Mouse (Mus musculus): Measurements from ENCODE around the gene Nmrk1. TPM values are rescaled to one million over a fixed set of nuclear protein-coding genes. Genes with fewer than 3 reads are reported as not detected.

Nmrk1 gene
- total RNA-seq, 2 experiments from 2014 or later: 2.9 to 3.4 TPM

DNA sequence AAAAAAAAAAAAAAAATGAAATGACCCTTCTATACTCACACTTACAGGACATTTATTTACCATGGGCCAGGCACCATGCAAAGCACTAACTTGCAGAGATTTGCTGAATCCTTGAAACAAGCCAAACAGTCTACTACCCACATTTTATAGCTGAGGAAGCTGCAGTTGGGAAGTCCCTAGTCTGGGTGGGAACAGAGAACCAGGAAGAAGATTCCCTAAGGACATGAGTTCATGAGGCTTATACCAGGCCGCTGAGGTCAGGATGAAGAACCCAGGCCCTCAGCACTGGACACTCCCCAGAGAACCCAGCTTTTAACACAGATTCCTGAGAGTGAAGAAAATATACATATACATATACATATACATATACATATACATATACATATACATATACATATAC lies 14.2 kb upstream of the Nmrk1 start:
- peak in 1 of 2 experiments; percentile 40 for DNase-seq

DNA sequence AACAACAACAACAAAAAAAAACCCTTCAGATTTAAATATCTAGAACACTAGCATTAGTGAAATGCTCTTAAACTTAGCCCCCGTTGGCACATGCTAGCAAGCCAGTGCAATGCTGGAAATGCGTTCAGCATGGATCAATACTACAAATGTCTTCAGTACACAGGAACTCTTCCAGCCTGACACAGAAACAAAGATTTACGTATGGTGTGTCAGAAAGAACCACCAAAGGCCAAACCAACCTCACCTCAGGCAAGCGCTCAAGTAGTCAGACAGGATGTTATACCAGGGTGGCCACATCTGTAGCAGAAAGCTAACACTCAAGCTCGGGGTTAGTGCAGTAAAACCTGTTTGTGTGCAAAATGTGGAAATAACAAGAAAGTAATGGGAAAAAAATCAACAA lies 12.7 kb upstream of the Nmrk1 start:
- DNase-seq: no peak

DNA sequence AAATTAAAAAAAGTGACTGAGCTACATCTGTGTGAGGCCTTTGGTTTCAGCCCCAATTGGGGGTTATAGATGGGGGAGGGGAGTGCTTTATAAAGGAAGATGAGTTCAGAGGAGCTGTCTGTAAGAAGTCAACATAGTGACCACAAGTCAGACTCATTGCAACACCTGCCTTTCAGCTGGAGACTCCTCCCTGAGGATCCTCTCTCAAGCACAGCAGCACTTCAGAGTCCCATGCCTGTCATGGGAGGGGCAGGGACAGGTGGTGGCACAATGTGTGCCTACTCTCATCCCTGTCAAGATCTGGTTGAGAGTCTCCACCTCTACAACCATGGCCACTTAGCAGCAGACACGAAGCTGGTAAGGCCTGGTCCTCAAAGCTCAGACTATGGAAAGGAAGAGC lies 12.1 kb upstream of the Nmrk1 start:
- no peak for DNase-seq

DNA sequence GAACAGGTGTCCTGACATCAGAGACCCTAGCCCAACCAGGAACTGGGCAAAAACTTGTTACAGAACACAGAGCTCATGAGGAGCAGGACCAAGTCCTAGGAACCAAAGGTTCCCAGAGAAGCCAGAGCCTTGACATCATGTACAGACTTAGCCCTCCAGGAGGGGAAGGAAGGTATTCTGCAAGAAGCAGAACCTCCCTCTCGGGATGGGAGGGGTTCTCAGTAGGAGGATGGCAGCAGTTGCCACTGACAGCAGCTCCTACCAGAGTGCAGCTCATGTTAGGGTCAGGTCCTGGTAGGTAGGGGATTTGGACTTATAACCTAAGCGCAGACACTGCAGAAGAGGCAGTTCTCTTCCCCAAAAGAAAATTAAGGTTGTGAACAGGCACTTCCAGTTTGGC lies 7.9 kb upstream of the Nmrk1 start:
- no peak for DNase-seq

DNA sequence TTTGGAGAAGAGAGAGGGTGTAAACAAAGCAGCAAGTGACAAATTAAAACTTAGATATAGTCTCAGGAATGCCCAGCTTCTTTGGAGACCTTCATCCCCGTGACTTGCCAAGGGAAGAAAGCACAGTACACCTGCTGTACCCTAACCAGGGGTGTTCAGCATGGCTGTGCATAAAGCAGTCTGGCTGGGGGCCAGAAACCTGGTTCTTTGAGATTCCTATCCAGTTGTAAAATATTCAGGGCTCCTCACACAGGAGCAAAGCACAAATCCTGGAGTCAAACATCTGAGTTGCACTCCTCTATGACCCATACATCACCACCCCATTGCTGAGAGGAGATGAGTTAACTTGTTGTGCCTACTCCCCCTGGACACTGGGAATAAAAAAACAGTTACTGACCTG lies 2.2 kb upstream of the Nmrk1 start:
- no peak for DNase-seq

DNA sequence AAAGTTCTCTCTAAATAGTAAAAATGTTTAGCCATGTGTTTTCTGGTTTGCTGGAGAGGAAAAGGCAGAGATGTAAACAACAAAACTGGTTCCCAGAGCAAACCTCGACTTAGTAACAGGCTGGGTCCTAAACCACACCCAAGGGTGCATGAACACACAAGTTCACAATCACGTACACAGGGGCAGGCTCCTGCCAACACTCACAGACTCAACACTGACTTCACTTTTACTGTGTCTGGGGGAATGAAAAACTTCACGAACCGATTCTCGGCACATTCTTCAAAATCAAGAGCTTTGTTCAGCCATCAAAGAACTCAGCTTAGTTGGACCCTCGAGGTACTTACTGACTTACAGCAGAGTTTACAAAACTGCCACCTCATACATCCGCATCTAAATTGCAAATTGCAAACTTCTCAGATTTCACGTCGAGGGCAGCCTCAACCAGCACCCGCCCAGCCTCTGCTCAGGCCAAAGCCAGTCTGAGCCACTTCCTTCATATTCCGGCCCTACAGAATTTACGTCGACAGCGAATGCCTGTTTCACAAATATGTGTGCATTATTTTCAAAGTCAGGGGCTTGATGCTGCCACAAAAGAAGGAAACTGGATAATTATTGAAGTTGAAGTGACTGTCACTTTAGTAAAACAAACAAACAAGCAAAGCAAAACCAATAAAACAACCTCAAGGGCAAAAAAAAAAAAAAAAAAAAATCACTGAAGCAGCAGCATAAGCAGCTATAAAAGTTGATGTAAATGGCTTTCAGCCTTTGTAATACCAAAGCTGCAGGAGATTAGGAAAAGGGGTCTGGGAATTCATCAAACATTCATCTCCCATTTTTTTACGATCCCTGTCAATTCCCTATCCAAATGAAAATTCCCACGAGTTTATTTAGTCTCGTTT lies 1.3 kb upstream of the Nmrk1 start:
- DNase-seq: peak; percentile 42 to 51

DNA sequence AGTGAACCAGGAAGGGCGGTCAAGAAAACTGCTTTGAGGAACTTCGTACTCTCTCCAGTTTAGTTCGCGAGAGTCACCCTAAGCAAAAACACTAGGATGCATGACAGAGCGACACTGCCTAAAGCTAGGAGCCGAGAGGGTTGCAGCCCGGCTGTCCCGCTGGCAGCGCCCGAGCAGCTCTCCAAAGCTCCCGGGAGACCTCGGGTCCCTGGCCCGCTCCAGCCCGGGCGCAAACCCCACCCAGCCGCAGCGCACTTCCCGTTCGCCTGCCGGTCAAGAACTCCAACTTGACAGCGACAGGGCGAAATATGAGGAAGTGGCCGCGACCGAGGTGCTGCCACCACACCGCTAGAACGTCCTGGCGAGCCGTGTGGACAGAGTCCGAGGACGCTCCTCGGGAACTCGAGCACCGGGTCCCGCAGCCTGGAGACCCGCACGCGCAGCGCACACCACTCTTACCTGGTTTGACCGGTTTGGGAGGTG lies 548 bp upstream of the Nmrk1 start:
- DNase-seq: peak; percentile 81 to 87

DNA sequence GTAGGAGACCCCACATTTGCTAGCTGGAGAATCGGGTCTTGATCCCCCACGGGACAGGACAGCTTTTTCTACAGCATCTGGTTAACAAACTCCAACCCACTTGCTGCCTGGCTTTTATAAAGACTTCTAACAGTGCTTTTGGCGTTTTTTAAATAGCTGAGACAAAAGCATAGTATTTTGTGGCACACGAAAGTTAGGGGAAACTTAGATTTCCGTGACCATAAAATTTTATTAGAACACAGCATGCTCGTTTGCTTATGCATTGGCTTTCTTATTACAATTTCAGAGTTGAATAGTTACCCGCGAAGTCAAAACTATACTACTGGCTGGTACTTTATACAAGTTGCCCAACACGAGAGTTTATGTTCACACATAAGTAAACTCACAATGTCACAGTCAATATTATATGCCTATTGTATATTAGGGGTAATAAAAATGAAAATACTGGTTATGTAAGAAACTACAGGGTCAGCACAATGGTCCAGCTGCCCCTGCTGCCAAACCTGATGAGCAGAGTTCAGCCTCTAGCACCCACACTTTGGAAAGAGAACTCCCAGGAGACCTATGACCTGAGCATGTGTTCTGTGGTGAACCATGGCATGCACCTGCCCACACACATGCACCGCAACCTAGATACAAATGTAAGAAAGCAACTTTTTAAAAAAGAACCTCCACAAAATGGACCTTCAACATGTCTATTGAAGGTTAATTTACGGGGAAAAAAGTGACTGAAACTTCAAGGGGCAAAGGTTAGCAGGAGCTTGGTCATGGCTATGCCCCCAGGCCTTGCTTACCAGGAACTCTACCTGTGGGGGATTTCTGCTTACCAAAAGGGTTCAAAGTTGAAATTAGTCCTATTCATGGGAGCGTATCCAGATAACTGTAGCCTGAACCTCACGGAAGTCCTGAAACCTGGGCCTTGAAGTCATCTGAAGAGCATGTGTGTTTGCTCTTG lies 758 bp downstream of the Nmrk1 start:
- DNase-seq: no peak

DNA sequence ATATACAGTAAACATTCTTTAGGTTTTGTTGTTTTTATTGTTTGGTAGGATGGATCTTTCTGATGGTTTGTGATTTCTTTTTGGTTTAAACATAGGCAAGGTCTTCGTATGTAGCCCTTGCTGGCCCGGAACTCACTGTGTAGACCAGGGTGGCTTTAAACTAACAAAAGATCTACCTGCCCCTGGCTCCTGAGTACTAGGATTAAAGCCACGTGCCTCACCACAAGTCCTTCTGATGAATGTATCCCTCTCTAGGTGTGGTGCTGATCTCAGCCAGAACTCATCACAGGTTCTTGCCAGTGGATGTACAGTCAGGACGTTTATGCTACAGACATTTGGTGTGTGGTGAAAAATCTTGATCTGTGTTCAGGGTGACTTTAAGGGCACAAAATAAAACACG lies 6.2 kb downstream of the Nmrk1 start:
- no peak for DNase-seq

DNA sequence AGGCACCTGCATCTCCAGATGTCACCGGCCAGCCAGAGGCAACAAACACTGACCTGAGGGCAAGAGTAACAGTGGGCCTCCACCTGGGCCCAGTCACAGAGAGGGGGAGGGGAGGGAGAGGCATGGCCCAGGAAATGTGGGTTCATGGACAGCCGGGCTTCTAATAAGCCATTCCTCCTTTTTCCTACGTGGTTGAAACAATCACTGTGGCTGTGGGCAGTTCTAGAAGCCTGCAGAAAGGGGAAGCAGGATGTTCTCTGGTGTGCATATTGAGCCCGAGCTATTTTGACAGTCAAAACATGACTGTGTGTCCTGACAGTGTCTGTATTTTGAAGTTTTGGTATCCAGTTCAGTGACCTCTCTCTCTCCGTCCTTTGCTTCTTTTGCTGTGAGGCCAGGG lies 7.2 kb downstream of the Nmrk1 start:
- no peak for DNase-seq

DNA sequence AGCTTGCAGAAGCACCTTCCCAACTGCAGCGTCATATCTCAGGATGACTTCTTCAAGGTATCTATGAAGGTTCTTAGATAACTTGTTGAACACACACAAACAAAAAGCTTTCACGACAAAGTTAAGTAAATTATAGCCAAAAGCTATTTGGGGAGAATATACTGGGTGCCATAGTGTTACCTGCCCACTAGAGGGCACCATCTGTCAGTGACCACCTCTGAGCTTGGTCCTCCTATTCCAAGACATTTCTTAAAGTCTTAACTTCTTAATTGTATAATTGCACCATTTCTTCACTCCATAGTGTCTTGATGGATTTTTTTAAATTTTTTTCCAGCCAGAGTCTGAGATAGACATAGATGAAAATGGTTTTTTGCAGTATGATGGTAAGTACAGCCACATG lies 7.8 kb downstream of the Nmrk1 start:
- no peak for DNase-seq

DNA sequence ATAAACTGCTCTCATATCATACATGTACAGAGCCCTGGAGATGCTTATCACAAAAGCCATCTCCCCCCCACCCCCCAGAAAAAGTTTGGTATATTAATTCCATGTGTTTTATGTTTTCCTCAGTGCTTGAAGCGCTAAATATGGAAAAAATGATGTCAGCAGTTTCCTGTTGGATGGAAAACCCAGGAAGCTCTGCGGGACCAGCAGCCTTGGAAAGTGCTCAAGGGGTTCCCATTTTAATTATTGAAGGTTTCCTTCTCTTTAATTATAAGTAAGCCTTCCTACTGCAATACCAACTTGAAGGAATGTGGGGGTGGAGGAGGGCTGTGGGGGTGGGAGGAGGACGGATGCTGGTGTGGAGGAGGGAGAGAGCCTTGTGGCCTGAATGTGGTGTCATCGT lies 9.3 kb downstream of the Nmrk1 start:
- DNase-seq: no peak

DNA sequence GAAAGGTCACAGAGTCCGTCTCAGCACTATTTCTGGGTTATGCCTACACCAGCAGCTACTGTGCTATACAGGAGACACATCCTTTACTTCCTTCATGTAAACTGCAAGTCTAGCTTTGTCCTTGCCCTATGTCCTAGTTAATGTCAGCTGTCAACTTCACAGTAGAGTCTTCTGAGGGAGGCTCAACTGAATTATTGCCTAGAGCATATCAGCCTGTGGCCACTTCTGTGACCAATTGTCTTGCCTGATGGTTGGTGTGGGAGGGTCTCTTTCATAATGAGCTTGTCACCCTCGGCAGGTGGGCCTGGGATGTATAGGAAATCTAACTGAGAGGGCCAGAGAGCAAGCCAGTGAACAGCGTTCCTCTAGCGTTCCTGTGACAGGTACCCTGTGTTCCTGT lies 11.7 kb downstream of the Nmrk1 start:
- DNase-seq: no peak

DNA sequence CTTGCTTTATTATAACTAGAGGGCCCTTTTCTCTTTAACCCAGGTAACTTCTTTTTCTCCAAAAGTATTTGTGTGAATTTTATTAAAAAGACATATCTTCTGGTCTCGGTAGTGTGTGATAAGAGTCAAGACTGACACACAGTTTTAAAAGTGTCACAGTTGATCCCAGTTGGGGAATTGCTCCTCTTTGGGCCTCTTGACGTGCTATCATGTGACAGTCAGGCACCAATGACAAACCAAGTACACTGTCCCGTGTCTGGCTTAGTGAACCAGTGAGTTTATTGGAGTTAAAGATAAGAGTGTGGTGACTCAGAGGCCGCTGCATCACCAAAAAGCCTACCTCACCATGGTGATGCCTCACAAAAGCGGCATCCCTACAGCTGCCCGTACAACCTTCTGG lies 12.3 kb downstream of the Nmrk1 start:
- DNase-seq: no peak

DNA sequence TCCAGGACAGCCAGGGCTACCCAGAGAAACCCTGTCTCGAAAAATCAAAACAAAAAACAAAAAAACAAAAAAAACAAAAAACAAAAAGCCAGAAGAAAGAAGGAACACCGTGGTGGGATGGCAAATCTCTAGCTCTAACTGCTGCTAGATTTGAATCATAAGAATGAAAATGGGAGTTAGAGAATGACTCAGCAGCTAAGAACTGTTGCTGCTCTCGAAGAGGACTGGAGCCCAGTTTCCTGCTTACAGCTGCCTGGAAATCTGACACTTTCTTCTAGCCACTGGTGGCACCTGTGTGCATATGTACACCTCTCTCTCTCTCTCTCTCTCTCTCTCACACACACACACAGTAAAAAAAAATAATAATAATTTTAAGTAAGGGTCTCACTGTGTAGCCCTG lies 14.6 kb downstream of the Nmrk1 start:
- DNase-seq: no peak

DNA sequence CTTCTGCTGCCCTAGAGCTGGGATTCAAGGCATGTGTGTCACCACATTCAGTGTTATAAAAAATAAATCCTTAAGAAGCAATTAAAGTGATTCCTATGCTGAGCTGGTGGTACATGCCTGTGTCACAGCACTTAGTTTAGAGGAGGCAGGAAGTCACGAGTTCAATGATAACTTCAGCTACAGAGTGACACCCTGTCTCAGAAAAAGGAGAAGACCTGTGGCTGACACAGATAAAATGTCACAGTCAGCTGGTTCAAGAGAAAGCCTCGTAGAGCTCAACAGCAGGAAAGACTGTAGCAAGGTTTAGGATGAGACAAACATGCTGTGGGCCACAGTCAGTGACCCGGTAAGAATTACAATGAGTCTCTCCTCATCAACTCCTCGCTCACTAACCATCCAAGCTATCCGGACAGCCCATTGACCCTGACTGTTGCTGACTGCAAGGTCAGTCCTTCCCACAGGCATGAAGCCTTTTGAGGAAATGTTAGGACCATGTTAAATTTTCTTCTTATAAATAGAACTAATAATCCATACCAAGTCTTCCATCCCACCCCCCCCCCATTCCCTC lies 15.2 kb downstream of the Nmrk1 start:
- DNase-seq: peak in 1 of 2 experiments; percentile 26

DNA sequence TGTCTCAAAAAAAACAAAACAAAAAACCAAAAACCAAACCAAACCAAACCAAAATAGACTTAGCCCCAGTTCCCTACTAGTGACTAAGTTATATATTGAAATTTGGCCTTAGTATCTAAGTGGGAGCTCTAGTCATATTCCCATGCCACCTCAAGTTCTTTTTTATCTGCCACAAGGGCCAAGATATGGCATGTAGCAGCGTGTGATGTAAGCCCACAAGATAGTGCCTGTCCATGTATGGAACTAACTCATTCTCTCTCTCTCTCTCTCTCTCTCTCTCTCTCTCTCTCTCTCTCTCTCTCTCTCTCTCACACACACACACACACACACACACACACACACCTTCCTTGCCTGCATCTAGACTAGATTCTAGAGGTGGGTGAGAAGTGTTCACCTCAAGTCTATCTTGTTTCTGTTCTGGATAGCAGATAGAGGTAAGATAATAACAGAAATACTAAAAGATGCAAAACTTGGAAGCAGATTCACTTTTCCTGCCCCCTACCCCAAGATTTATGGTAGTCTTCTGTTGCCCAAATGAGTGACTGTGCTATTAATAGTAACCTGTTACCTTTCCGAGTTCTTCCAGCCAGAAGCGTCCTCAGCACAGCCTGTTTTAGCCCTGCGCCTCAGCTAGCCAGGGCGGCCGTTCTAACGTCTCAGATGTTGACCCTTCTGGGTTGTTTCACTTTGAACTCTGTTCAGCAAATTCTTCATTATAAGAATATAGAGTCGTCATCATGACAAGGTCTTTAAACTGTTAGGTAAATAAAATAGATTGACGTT lies 16.2 kb downstream of the Nmrk1 start:
- DNase-seq: peak in 1 of 2 experiments; percentile 33

DNA sequence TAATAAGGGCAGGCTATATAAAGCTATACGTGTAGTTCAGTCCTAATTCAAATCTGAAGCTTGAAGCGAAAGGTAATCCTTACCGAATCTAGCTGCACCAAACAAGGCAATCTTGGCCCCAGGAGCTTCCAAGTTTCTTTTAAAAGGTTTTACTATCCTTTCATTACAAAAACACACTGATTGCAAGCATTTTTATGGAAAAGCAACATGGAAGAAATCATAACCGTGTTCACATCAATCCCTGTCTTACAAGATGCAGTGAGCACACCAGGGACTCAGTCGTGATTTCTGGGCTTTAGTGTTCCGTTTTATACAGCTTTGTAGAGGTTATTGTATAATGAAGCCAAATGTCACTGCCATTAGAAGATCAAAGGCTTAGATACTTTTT lies 16.8 kb downstream of the Nmrk1 start:
- no peak for DNase-seq

DNA sequence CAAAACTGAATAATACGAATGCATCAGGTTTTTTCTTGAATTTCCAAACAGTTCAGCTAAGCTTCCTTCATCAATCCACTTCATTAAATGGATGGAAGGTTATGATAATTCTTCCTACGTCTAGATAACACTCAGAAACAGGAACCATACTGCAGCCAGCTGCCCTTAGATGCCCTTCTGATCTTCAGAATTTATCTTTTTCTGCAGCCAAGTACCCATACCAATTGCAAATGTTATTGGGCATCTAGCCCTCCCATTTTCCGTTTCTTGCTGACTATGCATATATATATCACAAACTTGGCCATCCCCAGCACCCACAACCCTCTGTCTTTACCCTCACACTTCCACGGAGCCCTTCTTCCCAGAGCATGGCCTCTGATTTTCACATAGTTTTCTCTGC lies 18.2 kb downstream of the Nmrk1 start:
- DNase-seq: no peak

DNA sequence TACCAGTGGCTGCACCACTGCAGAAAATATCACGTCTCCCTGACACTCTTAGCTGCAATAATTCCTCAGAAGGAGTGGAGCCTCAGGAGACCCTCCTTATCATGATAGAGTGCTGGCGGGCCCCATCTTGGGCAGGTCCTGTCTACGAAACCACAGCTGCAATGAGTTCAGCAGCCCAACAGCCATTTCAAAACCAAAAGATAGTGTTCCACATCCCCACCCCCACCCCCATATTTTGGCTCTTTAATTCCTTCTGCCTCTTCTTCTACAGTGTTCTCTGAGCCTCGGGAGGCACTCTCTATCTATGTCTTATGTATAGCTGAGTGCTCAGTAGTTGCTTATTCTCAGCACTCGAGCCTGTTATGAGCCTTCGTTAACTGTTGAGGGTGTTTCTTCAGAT lies 18.7 kb downstream of the Nmrk1 start:
- DNase-seq: no peak

DNA sequence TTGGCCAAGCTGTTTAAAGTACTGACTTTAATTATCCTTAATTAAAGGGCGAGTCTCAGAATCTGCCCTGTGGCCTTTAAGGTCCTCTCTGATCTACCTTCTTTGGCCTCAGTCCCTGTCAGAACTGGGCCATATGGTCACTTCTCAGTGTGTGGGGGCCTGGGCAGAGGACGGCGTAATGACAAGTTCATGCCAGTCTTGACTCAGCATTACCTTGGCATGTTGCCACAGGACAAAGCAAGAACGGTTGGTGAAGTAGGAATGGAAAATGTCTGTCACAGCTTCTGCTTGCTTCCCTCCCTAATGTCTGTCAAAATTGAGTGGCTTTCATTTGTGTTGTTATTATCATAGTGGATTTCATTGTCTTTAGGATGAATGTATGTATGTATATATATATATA lies 20.8 kb downstream of the Nmrk1 start:
- peak; percentile 31 to 45 for DNase-seq

DNA sequence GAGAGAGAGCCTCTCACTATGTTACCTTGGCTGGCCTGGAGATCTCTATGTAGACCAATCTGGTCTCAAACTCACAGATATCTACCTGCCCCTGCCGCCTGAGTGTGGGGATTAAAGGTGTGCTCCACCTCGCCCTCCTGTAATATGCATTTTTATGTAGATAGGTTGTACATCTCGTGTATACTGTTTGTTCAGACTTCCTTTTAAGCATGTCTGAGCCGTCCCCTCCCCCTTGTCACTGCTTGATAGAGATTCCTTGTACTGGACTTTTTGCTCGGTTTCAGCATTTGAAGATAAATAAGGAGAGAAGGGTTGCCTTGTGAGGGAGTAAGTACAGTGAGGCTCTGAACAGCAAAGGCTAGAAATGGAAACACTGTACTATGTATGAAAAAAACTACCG lies 21.3 kb downstream of the Nmrk1 start:
- DNase-seq: no peak
